Comparison of ENCODE assay signal across 8 mouse cellular contexts in the genomic region with DNA sequence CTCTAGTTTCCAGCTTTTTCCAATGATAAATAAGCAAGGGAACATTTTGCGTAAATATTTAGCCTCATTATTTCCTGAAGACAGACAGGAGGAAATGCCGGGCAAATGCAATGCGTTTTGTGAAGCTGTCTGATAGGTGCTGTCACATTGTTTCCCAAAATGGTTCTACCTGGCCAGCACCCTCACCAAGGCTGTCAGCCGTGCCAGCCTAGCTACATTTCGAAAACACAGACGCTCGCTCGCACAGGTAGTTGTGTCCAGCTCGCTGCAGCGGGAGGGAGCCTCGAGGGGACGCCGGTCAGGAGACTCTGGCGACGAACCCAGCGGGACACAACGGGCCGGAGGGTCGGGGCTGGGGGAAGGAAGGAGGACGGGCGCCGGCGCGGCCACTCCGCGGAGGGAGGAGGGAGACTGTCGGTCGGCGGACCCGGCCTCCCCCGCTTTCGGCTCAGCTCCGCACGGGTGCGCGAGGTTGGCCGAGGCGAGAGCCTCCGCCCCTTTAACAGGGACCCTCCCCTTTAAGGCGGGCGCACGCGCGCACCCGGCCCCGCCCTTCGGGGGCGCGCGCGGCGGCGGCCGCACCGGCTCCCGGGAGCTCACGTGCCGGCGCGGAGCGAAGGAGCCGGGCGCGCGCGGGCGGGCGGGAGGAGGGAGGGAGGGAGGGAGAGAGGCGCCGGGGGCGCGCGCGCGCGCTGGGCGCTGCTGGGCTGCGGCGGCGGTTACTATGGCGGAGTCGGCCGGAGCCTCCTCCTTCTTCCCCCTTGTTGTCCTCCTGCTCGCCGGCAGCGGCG. TPM values are rescaled to one million over a fixed set of nuclear protein-coding genes. Genes with fewer than 3 reads are reported as not detected.
A peak's percentile ranks its signal among the peaks of the same experiment; 100 is the strongest.
DNase-seq lines count a peak whose midpoint lies in the region; ATAC-seq and TF ChIP-seq lines count a peak whose summit lies in the region.

TSS of gene Acvr1b (plus strand) at position 647 of the 791 bp plus-strand sequence.

- peak; percentile 64 for TF ChIP-seq POLR2A in myocyte (IDR thresholded peaks at IDR 0.05; ENCODE audit: insufficient read length, low read depth)

- under 1% methylated on average over 51 of the region's 87 CpGs for WGBS in forebrain, embryonic 10.5 days
- under 1% methylated on average over 31 of the region's 87 CpGs for WGBS in heart, embryonic 14.5 days
- under 1% methylated on average over 49 of the region's 87 CpGs for WGBS in liver, embryonic 11.5 days

- peak within 1 kb of the TSS; percentile 95 for H3K4me2 ChIP-seq in heart, embryonic 14.5 days (ENCODE audit: low read length)
- H3K4me2 ChIP-seq in liver, embryonic 11.5 days: peak within 1 kb of the TSS; percentile 85
- H3K4me2 ChIP-seq in myocyte (ENCODE audit: low read depth): peak within 1 kb of the TSS; percentile 87

- peak within 1 kb of the TSS; percentile 98 for H3K27ac ChIP-seq in forebrain, embryonic 10.5 days
- H3K27ac ChIP-seq in heart, embryonic 14.5 days (replicated peaks in 1 of 2; ENCODE audit: control insufficient read depth in 1 of 2, insufficient read depth in 1 of 2, low read depth in 2 of 2, low read length in 2 of 2): peak within 1 kb of the TSS; percentile 88 to 93
- peak within 1 kb of the TSS; percentile 76 for H3K27ac ChIP-seq in liver, embryonic 11.5 days (ENCODE audit: low read depth, low read length)

- peaks cover 50% of the 10 kb centered on the region for H3K4me1 ChIP-seq in forebrain, embryonic 10.5 days
- peaks cover 16 to 44% of the 10 kb centered on the region in 2 experiments for H3K4me1 ChIP-seq in heart, embryonic 14.5 days (ENCODE audit: control insufficient read depth in 2 of 2, insufficient read depth in 2 of 2, low read length in 2 of 2)
- peaks cover 67% of the 10 kb centered on the region for H3K4me1 ChIP-seq in liver, embryonic 11.5 days (replicated peaks; ENCODE audit: control insufficient read depth, insufficient read depth, low read length)

- H3K79me2 ChIP-seq in myocyte (ENCODE audit: control insufficient read depth, insufficient read depth): no peaks in the 10 kb centered on the region

- peak within 1 kb of the TSS; percentile 98 for H3K4me3 ChIP-seq in forebrain, embryonic 10.5 days
- H3K4me3 ChIP-seq in heart, embryonic 14.5 days (ENCODE audit: control insufficient read depth in 1 of 2, insufficient read depth in 1 of 2, low read depth in 1 of 2, low read length in 2 of 2): peak within 1 kb of the TSS; percentile 96 to 99
- H3K4me3 ChIP-seq in liver, embryonic 11.5 days (ENCODE audit: low read depth, low read length): peak within 1 kb of the TSS; percentile 89
- peak within 1 kb of the TSS; percentile 28 for H3K4me3 ChIP-seq in myocyte

- no peaks in the 10 kb centered on the region for H3K9me3 ChIP-seq in forebrain, embryonic 10.5 days
- no peaks in the 10 kb centered on the region for H3K9me3 ChIP-seq in heart, embryonic 14.5 days (ENCODE audit: control insufficient read depth, low read length)
- no peaks in the 10 kb centered on the region for H3K9me3 ChIP-seq in liver, embryonic 11.5 days (ENCODE audit: control insufficient read depth, low read length)

- peak within 1 kb of the TSS; percentile 98 for H3K9ac ChIP-seq in heart, embryonic 14.5 days (ENCODE audit: low read length)
- peak within 1 kb of the TSS; percentile 85 for H3K9ac ChIP-seq in liver, embryonic 11.5 days (ENCODE audit: low read depth, low read length)

- peak within 1 kb of the TSS; percentile 82 for H3ac ChIP-seq in myocyte (ENCODE audit: control insufficient read depth, insufficient read length)

- H3K27me3 ChIP-seq in forebrain, embryonic 10.5 days (ENCODE audit: poor library complexity, severe bottlenecking): peaks cover 32% of the 10 kb centered on the region
- no peaks in the 10 kb centered on the region; the same call in 1 of the 2 replicates for H3K27me3 ChIP-seq in heart, embryonic 14.5 days (ENCODE audit: control insufficient read depth, insufficient read depth, low read length)
- H3K27me3 ChIP-seq in liver, embryonic 11.5 days (replicated peaks; ENCODE audit: control insufficient read depth, insufficient read depth, low read length): no peaks in the 10 kb centered on the region
- peaks cover 20% of the 10 kb centered on the region for H3K27me3 ChIP-seq in myocyte (ENCODE audit: control insufficient read depth, insufficient read depth, insufficient read length)

- ATAC-seq in heart, embryonic 14.5 days (ENCODE audit: insufficient number of reproducible peaks, insufficient read depth, low FRiP score, low read depth): peak; percentile 90
- peak; percentile 89 for ATAC-seq in liver, embryonic 11.5 days (replicated peaks; ENCODE audit: low FRiP score)

- H3K36me3 ChIP-seq in forebrain, embryonic 10.5 days (replicated peaks): no peaks in the 10 kb centered on the region
- H3K36me3 ChIP-seq in heart, embryonic 14.5 days (ENCODE audit: control insufficient read depth, insufficient read depth, low read length): no peaks in the 10 kb centered on the region
- no peaks in the 10 kb centered on the region for H3K36me3 ChIP-seq in liver, embryonic 11.5 days (ENCODE audit: control insufficient read depth, insufficient read depth, low read length)
- no peaks in the 10 kb centered on the region for H3K36me3 ChIP-seq in myocyte (ENCODE audit: control insufficient read depth, insufficient read depth)

- DNase-seq in CD4-positive helper T cell, adult 2 months (ENCODE audit: low read depth, low spot score): peak; percentile 93
- peak; percentile 78 for DNase-seq in brain, embryonic 18.5 days (ENCODE audit: low read depth, low spot score)
- peak; percentile 87 for DNase-seq in forebrain, embryonic 10.5 days (ENCODE audit: extremely low spot score, low spot score)
- peak; percentile 93 for DNase-seq in kidney, postnatal 10 days
- peak; percentile 88 for DNase-seq in liver, embryonic 11.5 days (ENCODE audit: low spot score)
- DNase-seq in spleen, postnatal 4 days (ENCODE audit: low spot score in 2 of 2): peak; percentile 83 to 88

TF ChIP-seq in myocyte, 11 proteins besides CTCF, POLR2A, EP300 and RAD21:
- TF ChIP-seq REST (IDR thresholded peaks at IDR 0.05; ENCODE audit: insufficient read depth, insufficient read length) (no peak), MYOG (IDR thresholded peaks at IDR 0.05; ENCODE audit: control insufficient read depth in 1 of 3, insufficient read depth in 1 of 3, insufficient read length in 2 of 3, low read depth in 2 of 3) (no peak), POLR2AphosphoS2 (IDR thresholded peaks at IDR 0.05; ENCODE audit: insufficient read length, low read depth) (peak; percentile 62), TCF3 (IDR thresholded peaks at IDR 0.05; ENCODE audit: insufficient read length, low read depth) (no peak), CEBPB (IDR thresholded peaks at IDR 0.05; ENCODE audit: insufficient read depth, poor library complexity, severe bottlenecking) (no peak)

RNA-seq across cellular contexts. Expression of gene Acvr1b, which starts in this region (rescaled TPM):
- polyA plus RNA-seq in forebrain, embryonic 10.5 days (2016; fragmentation: Nextera tagmentation; extraction: Ambion mirVana): 5.8 TPM in 2 replicates
- polyA plus RNA-seq in heart, embryonic 14.5 days (2014; fragmentation: Nextera tagmentation; extraction: Ambion mirVana): 7.3 and 8.7 TPM in 2 replicates
- 4.2 and 4.4 TPM in 2 replicates for polyA plus RNA-seq in liver, embryonic 11.5 days (2014; fragmentation: Nextera tagmentation; extraction: Ambion mirVana)
- polyA plus RNA-seq in myocyte (2012; fragmentation: generic; extraction: Trizol): 5.3 TPM

Comparison
In these comparisons a context has a peak if more than half of its experiments do, and no peak if none do; other contexts are left out.
1. Peak in every context shown above with its lines: DNase-seq, ATAC-seq, H3K4me3 ChIP-seq and H3K27ac ChIP-seq.
2. H3K4me3 ChIP-seq: peak in every context shown above with its lines; median percentile 98 in forebrain, embryonic 10.5 days; 98 in heart, embryonic 14.5 days; 89 in liver, embryonic 11.5 days; 28 in myocyte.